Mouse (Mus musculus): Measurements from ENCODE around the gene Col9a1.

GRCm38 (mm10) chr1:24169410-24169809 lies 8.0 kb upstream of the Col9a1 start:
- TF ChIP-seq GATA1 (IDR thresholded peaks at IDR 0.05; ENCODE audit: low read length) (no peak), TAL1 (IDR thresholded peaks at IDR 0.05; ENCODE audit: low read length) (no peak)

All from erythroblast, embryonic 14.5 days (primary cell).